Mouse (Mus musculus) thymus, adult 2 months (tissue): ENCODE data around the gene Vmn1r3. TPM values are rescaled to one million over a fixed set of nuclear protein-coding genes. Genes with fewer than 3 reads are reported as not detected.
"Not testable (repeated sequence)": the region's sequence is repeated elsewhere in the genome, so short reads cannot be mapped to it uniquely, and the experiment has no call there.

Experiments used
- DNase-seq: peaks from one replicate; pipeline ENCODE4 v3.0.0; 2021
- H3K27ac ChIP-seq: fragments of 200-500 bp; 2 replicates; pipeline ENCODE4 v1.5.1; 2012; ENCODE audit warnings: low read length, control low read depth; ENCODE audit not compliant: control insufficient read depth, insufficient read depth
- H3K27me3 ChIP-seq: fragments of 200-500 bp; 2 replicates; pipeline ENCODE4 v1.6.1; 2012; ENCODE audit warnings: mild to moderate bottlenecking, low read length, moderate library complexity, mixed read lengths; ENCODE audit not compliant: control insufficient read depth, insufficient read depth
- H3K36me3 ChIP-seq: fragments of 200-500 bp; 2 replicates; pipeline ENCODE4 v1.6.1; 2012; ENCODE audit warnings: mild to moderate bottlenecking, low read length, moderate library complexity; ENCODE audit not compliant: control insufficient read depth, insufficient read depth
- H3K4me1 ChIP-seq: fragments of 200-500 bp; replicated peaks from 2 replicates; pipeline ENCODE4 v1.6.1; 2012; ENCODE audit warnings: low read length; ENCODE audit not compliant: control insufficient read depth, insufficient read depth
- H3K4me3 ChIP-seq: fragments of 200-500 bp; 2 replicates; pipeline ENCODE4 v1.5.1; 2012; ENCODE audit warnings: mild to moderate bottlenecking, low read length, control low read depth, moderate library complexity; ENCODE audit not compliant: control insufficient read depth, insufficient read depth
- WGBS: fragments of 180-500 bp; shearing (Covaris S2); methylation state at CpG from one replicate; pipeline ENCODE4 v1.1.7; 2018; 5-methylcytosine and 5-hydroxymethylcytosine counted together
- polyA plus RNA-seq: library from polyadenylated mRNA; depleted of rRNA; stranded (reverse); fragments of >200 nt; gene quantifications from 2 replicates; pipeline ENCODE4 v1.2.3, GENCODE M21; 2012

Vmn1r3 gene
- polyA plus RNA-seq, 1 experiment = 0.09 TPM

DNA sequence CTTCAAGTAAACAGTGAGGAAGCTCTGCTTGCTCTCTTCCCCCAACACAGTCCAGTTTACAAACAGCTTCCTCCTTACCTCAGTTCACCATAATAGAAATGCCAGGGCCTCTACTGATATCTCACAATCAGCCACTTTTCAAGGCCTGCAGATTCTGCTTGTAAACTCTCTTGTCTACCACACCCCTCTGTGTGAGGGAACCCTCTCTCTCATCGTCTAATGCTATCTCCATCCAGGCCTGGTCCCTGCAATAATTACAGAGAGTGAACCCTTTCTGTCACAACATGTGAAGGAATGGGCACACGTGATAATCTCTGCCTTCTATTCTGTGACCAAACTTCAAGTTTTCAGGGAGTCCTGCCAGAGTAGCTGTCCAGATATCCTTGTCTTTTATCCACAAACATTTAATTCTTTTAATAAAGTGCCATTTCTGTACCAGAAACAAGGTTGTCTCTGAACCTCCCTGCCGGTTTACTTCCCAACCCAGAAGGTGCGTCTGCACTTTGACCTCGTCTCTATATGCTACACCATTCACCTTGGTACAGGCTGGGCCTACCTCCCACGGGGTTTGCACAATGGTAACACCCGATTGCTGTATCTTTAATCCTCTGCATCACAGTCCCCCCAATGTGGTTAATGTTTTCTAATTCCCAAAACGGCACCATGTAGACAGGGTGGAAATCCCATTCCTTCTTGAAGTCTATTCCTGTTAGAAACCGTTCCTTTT, 38.5 kb upstream of the Vmn1r3 start:
- WGBS = 85% methylated on average over 6 of the region's 9 CpGs

DNA sequence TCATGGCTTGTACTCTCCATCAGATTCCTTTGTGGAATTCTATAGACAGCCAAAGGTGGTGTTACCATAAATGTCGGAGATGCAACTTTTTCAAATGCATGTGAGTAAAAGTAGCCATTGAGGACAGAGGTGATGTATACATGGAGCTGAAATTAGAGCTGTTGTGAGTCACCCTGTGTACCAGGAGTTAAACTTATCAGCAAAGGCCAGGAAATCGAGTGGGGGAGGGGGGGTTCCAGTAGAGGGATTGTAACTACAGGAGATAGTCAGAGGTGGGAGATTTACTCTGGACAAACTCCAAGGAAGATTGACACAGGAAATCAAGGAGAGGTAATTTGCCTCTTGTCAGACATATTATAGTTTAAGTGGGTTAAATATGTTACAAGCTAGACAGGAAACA, 31.2 kb upstream of the Vmn1r3 start:
- WGBS = 71% methylated on average over 2 of the region's 2 CpGs

More for the DNA sequence above, 38.5 kb upstream of the Vmn1r3 start:
- H3K27me3 ChIP-seq, DNase-seq, H3K36me3 ChIP-seq, H3K27ac ChIP-seq, H3K4me3 ChIP-seq, H3K4me1 ChIP-seq: not testable (repeated sequence)

DNA sequence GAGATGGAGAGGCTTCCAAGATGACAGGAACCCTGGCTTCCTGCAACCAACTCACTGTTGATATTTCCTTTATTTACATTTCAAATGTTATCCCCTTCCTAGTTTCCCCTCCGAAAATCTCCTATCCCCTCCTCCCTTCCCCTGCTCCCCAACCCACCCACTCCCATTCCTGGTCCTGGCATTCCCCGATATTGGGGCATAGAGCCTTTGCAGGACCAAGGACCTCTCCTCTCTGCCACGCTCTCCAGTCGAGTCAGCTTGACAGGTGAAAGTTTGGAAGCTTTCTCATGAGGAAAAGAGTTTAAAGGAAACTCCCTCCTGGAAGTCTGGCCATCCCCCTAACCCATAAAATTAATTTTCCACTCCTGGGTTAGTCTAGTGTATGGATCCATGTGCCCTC, 28.2 kb upstream of the Vmn1r3 start:
- H3K27me3 ChIP-seq, H3K27ac ChIP-seq, H3K4me3 ChIP-seq, H3K4me1 ChIP-seq, DNase-seq, H3K36me3 ChIP-seq: not testable (repeated sequence)
- WGBS = 83% methylated on average over 4 of the region's 4 CpGs

More for the DNA sequence above, 31.2 kb upstream of the Vmn1r3 start:
- H3K36me3 ChIP-seq, DNase-seq, H3K27me3 ChIP-seq, H3K27ac ChIP-seq, H3K4me3 ChIP-seq, H3K4me1 ChIP-seq: not testable (repeated sequence)

DNA sequence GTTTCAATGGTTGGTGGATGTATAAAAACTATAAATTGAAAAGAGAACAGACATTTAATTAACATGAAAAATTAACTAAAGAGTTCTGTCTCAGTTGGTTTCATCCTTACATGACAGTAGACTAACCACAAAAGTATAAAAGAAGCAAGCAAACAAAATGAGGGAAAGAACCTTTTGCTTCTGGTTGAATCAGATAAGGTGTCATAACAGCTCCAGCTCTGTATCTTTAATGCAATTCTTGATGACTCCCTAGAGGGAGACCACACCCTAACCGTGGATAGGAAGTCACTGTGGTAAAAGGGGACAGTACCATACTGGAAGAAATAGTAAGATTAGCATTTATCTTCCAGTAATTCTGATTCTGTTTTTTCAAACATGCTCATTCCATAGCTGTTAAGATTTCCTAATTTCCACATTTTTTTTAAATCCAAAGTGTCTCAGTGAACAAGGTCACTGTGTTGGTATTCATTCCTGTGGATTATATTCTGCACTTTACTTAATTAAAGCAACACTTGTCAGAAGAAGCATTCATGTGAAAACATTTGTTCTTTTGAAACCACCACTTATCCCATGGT, 24.6 kb upstream of the Vmn1r3 start:
- 6% methylated on average over 1 of the region's 1 CpGs for WGBS
- not testable (repeated sequence) for H3K36me3 ChIP-seq, H3K27me3 ChIP-seq, H3K4me1 ChIP-seq, H3K4me3 ChIP-seq, H3K27ac ChIP-seq, DNase-seq

DNA sequence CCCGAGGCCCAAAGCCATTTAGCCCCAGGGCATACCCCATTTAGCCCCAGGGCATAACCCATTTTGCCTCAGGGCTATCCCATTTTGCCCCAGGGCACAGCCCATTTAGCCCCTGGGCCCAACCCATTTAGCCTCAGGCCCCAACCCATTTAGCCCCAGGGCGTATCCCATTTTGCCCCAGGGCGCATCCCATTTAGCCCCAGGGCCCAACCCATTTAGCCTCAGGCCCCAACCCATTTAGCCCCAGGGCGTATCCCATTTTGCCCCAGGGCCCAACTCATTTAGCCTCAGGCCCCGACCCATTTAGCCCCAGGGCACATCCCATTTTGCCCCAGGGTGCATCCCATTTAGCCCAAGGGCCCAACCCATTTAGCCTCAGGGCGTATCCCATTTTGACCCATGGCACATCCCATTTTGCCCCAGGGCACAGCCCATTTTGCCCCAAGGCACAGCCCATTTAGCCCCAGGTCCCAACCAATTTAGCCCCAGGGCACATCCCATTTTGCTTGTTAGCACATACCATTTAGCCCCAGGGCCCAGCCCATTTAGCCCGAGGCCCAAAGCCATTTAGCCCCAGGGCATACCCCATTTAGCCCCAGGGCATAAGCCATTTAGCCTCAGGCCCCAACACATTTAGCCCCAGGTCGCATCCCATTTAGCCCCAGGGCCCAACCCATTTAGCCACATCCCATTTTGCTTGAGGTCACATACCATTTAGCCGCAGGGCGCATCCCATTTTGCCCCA, 8.2 kb downstream of the Vmn1r3 start:
- H3K4me1 ChIP-seq, H3K27me3 ChIP-seq, DNase-seq, H3K27ac ChIP-seq, H3K36me3 ChIP-seq, H3K4me3 ChIP-seq: not testable (repeated sequence)
- WGBS = 89% methylated on average over 10 of the region's 10 CpGs

DNA sequence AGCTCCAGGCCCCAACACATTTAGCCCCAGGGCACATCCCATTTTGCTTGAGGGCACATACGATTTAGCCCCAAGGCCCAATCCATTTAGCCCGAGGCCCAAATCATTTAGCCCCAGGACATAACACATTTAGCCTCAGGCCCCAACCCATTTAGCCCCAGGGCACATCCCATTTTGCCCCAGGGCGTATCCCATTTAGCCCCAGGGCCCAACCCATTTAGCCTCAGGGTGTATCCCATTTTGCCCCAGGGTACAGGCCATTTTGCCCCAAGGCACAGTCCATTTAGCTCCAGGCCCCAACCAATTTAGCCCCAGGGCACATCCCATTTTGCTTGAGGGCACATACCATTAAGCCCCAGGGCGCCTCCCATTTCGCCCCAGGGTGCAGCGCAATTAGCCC, 9.0 kb downstream of the Vmn1r3 start:
- WGBS = 88% methylated on average over 6 of the region's 6 CpGs
- not testable (repeated sequence) for H3K27me3 ChIP-seq, H3K27ac ChIP-seq, H3K4me3 ChIP-seq, H3K4me1 ChIP-seq, DNase-seq, H3K36me3 ChIP-seq

DNA sequence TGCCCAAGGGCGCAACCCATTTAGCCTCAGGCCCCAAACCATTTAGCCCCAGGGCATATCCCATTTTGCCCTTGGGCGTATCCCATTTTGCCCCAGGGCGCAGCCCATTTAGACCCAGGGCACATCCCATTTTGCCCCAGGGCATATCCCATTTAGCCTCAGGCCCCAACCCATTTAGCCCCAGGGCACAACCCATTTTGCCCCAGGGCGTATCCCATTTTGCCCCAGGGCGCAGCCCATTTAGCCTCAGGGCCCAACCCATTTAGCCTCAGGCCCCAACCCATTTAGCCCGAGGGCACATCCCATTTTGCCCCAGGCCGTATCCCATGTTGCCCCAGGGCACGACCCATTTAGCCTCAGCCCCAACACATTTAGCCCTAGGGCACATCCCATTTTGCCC, 9.4 kb downstream of the Vmn1r3 start:
- not testable (repeated sequence) for H3K36me3 ChIP-seq, H3K4me1 ChIP-seq, H3K27me3 ChIP-seq, H3K27ac ChIP-seq, DNase-seq, H3K4me3 ChIP-seq
- WGBS = 83% methylated on average over 8 of the region's 8 CpGs

DNA sequence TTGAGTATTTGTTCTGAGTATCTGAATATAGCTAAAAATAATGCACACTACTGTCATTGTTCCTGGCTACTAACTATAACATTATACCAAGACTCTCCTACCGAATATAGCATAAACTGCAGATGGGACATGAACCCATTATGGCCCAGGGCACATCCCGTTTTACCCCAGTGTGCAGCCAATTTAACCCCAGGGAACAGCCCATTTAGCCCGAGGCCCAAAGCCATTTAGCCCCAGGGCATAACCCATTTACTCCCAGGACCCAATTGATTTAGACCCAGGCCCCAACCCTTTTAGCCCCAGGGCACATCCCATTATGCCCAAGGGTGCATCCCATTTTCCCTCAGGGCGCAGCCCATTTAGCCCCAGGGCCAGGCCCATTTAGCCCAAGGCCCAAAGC, 10.6 kb downstream of the Vmn1r3 start:
- WGBS = 84% methylated on average over 4 of the region's 4 CpGs
- H3K27ac ChIP-seq, H3K4me1 ChIP-seq, DNase-seq, H3K36me3 ChIP-seq, H3K27me3 ChIP-seq, H3K4me3 ChIP-seq: not testable (repeated sequence)

DNA sequence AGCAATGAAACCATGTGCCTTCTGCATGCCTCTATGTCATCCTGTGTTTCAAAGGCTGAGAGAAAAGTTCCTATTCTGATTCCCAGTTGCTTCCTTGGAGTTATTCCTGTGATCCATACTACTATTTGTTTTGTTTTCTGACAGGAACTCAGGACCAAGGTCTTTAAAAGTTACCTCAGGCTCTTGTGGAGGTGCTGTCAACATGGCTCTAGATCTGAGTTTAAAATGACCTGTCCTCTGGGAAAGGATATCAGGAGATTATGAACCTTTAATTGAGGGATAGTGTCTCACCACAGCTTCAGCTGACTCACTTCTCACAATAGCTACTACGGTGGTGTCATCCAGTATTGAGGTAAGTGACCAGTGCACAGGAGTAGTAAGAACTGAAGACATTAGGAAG, 18.1 kb downstream of the Vmn1r3 start, which contains the start of gene Vmn1r2:
Gene Vmn1r2, plus strand, starts transcription at position 301 of the 400 bp plus-strand sequence.
- WGBS = no CpG with 5 or more reads among the region's 1 CpGs
- not testable (repeated sequence) for H3K27me3 ChIP-seq, H3K4me3 ChIP-seq, H3K4me1 ChIP-seq, H3K27ac ChIP-seq, DNase-seq, H3K36me3 ChIP-seq
